Mouse (Mus musculus) gastrocnemius, adult 8-10 months (tissue): Measurements from ENCODE around the gene Trpc4. TPM values are rescaled to one million over a fixed set of nuclear protein-coding genes. Genes with fewer than 3 reads are reported as not detected.
A peak's percentile ranks its signal among the peaks of the same experiment; 100 is the strongest.

Experiments
- DNase-seq, 2 experiments: peaks; one replicate each; pipeline ENCODE4 v3.0.0; 2022; ENCODE audit warnings: low spot score in 2 of 2
- total RNA-seq, 4 experiments: library from RNA; stranded (reverse); gene quantifications; 2 replicates each; pipeline ENCODE4 v1.2.4; 2022

The Trpc4 gene
- total RNA-seq, result under 1 TPM in 3 of 4 experiments, not detected in 1; 0.10 to 0.18 (median 0.16) TPM

- no peak for DNase-seq
These were observed at the start of gene Trpc4 for GRCm38 (mm10) chr3:54155639-54156315. Trpc4 (plus strand) TSS chr3:54156035.

DNA sequence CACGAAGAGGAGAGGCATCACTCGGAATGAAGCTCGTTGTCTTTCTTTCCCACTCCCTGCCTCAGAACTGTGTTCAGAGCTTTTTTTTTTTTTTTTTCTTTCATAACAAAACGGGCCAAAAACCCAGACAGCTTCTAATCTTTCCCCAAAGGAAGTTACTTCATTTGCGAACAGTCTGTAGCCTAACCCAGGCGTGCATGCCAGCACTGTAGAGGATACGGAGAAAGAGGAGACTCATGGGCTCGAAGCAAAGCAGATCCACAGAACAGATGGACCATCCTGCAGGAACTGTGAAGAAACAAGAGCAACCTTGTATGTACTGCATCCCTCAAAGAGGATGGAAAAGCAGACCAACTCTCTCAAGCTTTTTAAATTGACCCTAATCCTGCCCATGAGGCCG is 44.3 kb upstream of the Trpc4 start:
- no peak for DNase-seq

DNA sequence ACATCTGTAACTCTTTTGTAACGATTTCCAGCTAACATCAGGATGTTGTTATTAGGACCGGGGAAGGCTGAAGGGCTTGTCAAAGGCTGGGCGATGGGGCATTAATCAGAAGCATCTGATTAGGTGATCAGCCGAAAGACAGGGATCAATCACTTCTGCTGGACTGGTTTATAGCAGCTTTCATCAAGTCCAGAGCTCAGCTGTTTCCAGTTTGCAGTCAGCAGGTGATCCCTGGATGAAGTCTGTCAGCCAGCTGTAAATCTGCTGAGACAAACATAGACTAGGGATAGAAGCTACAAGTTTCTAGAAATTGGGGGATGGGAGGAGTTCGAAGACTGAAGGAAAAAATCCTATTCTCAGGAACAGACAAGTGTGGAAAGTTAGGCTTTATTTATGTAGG is 20.5 kb upstream of the Trpc4 start:
- no peak for DNase-seq

DNA sequence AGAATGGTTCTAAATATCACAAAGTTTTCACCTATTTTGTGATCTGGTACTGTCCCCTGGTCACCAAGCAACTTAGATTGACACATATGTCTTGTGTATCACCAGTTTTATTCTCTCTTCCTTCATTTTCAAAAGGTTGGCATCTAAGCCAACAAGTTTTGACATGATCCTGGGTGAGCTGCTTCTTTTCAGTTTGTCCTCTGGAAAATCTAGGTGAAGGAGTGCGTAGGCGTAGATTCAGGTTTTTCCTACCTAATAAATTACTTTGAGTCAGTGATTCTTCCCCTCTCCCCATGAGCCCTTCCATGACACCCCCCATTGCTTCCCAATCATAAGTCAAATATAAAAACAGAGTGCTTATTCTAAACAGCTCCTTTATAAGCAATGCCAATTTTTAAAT is 14.5 kb upstream of the Trpc4 start:
- no peak for DNase-seq

GRCm38 (mm10) chr3:54154844-54155638 is 794 bp upstream of the Trpc4 start:
- no peak for DNase-seq

GRCm38 (mm10) chr3:54156316-54157000 is 623 bp downstream of the Trpc4 start:
- DNase-seq, result no peak

GRCm38 (mm10) chr3:54170701-54171100 is 14.9 kb downstream of the Trpc4 start:
- no peak for DNase-seq

- DNase-seq, result no peak
These were observed 21.5 kb downstream of the Trpc4 start for GRCm38 (mm10) chr3:54177296-54177695.

GRCm38 (mm10) chr3:54190932-54191668 is 35.3 kb downstream of the Trpc4 start:
- DNase-seq, result no peak

DNA sequence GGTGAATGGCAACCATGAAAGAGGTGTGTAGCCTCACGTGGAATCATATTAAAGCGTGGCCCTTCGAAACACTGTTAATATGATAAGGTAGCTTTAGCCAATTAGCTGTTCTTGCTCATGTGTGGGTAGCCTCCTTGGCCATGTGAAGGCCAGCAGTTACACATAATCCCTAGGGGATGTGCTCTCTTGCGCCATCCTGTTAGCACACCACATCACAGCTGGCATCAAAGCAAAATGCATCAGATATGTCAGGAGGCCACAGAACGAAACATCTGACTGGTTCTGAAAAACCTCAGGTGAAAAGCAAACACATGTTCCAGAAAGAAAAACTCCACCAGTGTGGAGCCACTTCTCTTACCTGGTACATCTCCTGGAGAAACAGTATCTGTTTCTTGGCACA is 45.4 kb downstream of the Trpc4 start:
- DNase-seq, result no peak

DNA sequence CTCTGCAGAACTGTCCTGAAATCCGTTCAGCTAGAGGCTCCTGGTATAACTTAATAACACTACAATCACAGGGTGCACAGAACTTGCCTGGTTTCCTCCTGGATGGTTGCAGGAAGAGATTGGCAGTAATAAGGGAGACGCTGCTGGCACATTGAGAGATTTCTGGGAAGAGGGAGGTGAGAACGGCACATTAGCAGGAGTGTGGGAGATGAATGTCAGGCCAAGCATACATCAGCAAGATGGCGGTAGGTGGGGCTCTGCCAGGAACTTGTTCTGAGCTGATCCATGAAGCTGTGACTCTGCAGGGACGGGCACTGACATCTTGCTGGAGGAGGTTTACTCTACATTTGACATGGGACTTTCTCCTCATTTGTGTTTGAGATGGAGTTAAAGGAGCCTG is 48.6 kb downstream of the Trpc4 start:
- DNase-seq, result no peak

DNA sequence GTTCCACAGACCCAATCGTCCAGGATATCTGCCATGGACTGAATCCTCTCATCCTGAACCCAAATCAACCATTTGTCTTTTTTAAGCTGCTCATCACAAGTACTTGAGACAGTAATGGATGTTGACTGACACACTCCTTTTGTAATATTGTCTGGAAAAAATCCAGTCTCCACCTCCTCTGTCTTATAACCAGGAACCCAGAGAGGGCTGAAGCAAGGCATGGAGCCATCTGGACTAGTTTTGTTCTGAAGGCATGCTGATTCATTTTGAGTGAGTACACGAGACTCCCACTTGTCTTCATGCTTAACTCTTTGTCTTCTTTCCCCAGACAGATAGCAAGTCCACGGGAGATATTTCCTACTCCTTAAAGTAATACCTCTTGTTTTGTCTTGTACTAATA is 54.3 kb downstream of the Trpc4 start:
- DNase-seq, result no peak

DNA sequence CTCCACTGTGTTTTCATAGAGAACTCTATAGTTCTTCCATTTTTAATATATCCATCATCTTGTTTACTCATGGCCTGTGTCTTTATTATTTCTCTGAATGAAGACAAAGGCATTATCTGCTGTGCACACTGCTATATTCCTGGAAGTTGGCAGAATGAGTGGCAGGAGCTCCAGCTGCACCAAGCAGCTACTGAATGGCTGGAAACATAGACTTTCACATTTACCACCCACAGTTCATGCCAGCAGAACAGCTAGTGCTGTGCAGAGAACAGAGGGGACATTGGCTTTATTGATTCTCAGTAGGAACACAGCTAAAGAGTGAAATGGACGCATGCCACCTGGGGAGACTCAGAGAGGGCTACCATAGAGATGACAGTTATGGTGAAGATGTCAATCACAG is 55.6 kb downstream of the Trpc4 start:
- no peak for DNase-seq

DNA sequence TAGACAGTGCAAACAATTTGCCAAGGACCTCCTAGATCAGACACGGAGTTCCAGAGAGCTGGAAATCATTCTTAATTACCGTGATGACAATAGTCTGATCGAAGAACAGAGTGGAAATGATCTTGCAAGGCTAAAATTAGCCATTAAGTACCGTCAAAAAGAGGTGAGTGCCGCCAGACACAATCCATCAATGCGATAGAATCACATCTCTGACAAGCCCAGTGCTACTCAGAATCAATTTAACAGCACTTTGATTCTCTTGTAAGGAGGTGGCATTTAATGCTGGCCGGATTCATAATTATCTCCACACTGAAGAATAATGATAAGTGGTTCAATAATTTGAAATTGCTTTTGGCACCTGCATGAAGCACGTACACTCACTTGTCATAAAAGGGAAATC is 66.7 kb downstream of the Trpc4 start:
- DNase-seq, result no peak

GRCm38 (mm10) chr3:54228463-54228862 is 72.6 kb downstream of the Trpc4 start:
- no peak for DNase-seq

DNA sequence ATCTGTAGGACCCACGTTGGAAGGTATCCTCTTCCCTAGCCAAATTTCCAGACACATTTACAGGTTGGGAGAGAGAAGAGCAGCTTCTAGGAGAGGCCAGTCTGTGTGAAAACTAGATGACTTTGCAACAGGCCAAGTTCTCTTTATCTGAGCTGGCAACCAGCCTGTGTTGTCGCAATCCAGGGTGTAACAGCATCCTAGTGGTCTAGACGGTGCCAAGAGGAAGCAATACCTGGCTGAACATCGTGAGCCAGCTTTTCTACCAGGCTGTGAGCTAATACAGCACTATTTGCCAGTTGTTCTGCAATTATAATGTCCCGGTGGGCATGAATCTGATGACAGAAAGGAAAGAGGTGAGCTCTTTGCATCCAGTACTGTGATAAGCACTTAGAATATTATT is 83.1 kb downstream of the Trpc4 start:
- peak in 1 of 2 experiments; percentile 20 for DNase-seq

DNA sequence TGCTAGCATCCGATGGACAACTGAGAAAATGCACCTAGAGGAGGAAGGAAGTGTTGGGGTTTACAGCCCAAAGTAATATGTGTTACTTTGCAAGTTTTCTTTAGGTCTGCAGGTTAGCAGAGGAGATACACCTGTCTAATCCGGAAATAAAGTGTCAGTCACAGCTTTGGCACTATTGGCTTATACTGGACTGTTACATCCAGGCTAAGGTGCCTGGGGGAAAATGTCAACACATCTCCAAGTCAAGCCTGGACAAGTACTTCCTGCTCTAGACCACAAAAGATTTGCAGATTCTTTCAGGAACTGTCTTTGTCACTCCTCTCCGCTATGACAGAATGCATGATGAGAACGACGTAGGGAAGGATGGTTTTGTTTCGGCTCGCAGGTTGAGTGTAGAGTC is 83.6 kb downstream of the Trpc4 start:
- no peak for DNase-seq

DNA sequence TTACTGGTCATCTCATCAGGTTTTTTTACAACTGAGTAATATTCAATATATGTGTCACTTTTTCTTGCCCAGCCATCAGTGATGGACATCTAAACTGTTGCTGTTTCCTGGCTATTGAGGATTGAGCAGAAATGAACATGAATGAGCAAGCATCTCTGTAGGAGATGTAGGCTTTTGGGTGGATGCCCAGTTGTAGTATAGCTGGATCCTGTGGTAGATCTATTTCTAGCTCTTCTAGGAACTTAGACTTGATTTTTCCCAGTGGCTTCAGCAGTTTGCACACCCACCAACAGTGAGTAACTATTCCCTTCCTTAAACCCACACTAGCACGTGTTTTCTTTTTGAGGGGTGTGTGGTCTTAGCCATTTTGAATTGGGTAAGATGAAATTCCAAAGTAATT is 87.3 kb downstream of the Trpc4 start:
- no peak for DNase-seq

GRCm38 (mm10) chr3:54244729-54245465 is 89.1 kb downstream of the Trpc4 start:
- no peak for DNase-seq

- DNase-seq, result no peak
These were observed 90.6 kb downstream of the Trpc4 start for GRCm38 (mm10) chr3:54246416-54246815.

- DNase-seq, result no peak
These were observed 93.5 kb downstream of the Trpc4 start for GRCm38 (mm10) chr3:54249311-54249710.
